Mouse (Mus musculus) gastrocnemius, postnatal 25 days (tissue): ENCODE results near the gene Gm9922. TPM values are rescaled to one million over a fixed set of nuclear protein-coding genes. Genes with fewer than 3 reads are reported as not detected.

ENCODE experiments used
- DNase-seq: peaks from one replicate; pipeline ENCODE4 v3.0.0; 2022
- long read RNA-seq, 2 experiments: library from polyadenylated mRNA; stranded (forward); transcript quantifications; one replicate each; pipeline ENCODE4 v2.0.0; 2021
- total RNA-seq, 2 experiments: library from RNA; stranded (reverse); gene quantifications; 1 replicate in 1 of 2; 2 replicates in 1 of 2; pipeline ENCODE4 v1.2.3; 2021

Gene Gm9922
- not detected for total RNA-seq
- long read RNA-seq, experiment 1, partial matches to known transcripts, result 0 of 1 reads
- long read RNA-seq, experiment 1, other reads (novel, unspliced or antisense), result 0 of 1 reads
- long read RNA-seq, experiment 2, result 0 reads

DNA sequence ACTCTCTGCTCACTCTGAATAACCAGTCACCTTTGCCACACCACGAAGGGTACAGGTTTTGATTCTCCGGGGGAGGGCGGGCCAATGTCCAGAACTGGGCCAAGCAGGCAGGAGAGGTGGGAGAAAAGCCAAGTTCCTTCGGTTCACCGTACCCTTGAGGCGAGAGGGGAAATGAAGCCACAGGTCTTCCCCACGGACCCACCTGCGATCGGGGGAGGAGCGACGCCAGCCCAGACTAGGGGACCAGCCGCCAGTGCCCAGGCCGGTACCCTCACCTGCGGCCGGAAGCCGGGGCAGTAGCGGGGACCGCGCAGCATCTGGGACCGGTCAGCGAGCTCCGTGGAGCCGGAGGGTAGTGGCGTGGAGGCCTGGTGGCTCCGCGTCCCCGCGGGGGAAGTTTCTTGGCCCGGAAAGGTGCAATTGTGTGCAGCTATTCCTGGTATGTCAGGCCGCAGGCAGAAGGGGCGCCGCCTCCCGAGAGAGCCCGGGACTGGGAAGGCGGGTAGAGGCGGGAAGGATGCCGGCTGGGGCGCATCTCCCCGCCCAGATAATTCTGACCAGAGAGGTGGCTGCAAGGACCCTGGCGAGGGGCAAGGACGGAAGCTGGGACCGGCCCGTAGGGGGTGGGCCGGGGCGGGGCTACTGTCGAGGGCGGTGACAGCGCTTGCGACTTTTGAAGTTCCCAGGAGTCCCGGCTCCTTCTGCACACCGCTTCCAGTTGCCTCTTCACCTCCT is at the start of gene Gm9922, which contains the start of gene Lmo7:
Gm9922 (minus strand) TSS at position 578 of the 735 bp plus-strand sequence.
Lmo7 (plus strand) TSS at position 721 of the 735 bp plus-strand sequence.
- peak; percentile 84 for DNase-seq

DNA sequence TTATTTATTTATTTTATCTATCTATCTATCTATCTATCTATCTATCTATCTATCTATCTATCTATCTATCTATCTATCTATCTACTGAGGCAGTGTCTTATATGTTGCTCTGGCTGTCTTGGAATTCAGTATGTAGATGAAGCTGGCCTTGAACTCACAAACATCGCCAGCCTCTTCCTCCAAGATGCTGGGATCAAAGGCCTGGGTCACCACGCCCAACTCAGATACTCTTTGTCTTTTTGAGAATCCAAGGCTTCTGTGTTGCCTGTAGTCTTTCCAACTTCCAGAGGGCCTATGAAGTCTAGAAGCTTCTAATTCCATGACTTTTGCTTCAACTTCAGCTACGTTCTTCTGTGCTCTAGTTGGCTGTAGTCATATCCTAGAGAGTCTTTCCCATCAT is 48.8 kb upstream of the Gm9922 start:
- DNase-seq, result no peak

DNA sequence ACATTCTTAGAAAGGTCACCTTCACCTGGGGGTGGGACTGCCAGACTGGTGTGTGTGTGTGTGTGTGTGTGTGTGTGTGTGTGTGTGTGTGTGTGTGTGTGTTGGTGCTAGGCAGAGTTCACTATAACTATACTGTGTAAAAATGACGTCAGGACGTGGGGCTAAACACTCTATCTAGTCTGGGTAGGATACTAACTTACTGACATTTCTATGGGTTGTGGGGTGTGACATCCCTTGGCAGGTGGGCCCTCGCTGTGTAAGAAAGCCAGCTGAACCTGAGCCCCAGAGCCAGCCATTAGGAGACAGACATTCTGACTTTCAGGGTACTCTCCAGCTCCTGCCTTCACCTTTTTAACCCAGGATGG is 47.5 kb upstream of the Gm9922 start:
- no peak for DNase-seq

DNA sequence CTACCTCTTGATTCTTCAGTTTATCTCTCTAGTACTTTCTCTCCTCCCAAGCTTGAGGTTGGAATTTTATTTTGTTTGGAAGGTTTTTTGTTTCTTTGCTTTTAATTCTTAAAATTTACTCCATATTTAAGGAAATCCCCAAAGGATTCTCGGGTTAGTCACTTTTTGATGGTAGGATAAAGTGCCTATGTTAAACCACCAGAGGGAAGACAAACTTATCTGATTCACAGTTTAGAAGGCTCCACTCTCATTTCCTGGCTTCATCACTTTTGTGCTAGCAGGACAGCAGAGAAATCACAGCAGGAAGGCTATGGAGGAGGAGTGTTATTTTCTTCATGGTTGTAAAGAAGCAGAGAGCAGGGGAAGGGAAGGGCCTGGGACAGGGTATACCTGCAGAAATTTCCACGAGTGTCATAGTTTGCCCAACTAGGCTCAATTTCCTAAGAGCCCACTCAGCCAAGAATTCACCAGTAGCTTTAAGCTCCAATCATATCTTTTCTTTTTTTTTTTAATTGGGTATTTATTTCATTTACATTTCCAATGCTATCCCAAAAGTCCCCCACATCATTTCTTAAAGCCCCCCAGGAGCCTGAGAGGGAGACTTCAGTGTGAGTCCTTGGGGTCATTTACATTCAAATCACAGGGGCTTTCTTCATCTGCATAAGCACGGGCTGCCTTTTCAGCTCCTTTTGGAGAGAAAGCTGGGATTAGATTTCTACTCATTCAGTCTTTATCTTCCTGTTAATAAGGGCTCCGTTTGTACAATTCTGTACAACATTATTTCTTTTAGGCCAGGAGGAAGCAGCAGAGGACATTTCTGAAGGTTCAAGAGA is 46.9 kb upstream of the Gm9922 start:
- no peak for DNase-seq

DNA sequence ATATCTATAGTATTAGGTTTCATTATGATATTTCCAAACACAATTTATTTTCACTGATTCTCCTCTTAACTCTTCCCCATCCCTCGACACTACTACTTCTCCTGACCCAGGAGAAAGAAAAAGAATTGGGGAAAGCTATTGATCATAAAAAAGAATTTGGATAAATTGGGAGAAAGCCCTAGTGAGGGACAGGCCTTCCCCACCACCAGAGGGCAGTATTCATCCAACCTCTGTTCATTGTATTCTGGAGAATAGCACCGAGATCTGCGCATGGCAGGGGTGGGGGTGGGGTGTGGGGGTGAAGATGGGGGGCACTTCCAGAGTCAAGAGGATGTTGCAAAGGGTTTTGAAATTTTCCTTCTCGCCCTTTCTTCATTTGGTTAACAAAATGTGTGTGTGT is 45.0 kb upstream of the Gm9922 start:
- no peak for DNase-seq

DNA sequence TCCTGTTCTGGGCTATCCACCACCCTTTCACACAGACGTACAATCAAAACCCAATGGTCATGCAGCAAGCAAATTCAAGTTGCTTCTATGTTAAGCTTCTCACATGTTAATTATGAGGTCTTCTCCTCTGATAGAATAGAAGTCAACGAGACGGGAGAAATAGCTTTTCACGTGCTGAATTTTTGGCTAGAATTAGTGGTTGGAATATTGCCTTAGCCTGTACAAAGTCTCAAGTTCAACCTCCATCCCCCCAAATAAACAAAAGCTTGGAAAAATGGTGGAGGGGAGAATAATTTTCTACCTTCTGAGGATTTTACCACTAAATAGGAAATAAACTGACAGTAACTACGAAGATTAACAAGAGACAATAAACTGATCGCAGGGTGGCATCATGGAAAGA is 42.1 kb upstream of the Gm9922 start:
- DNase-seq, result no peak

DNA sequence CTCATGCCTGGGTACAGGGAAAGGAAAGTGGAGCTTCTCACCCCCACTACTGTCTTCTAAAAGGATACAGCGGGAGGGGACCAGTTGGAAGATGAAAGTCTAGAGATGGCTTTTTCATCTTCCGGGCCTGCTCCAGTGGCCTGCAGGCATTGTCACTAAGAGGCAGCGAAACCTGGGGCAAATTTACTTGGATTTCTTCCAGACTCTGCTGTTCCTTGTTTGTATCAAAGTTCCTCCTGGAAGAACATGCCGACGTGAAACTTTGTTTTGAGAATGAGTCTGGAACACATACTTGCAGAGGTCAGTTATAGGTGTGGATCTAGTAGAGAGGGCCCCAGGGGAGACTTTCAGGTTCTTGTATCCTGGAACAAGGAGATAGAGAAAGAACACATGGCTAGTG is 41.7 kb upstream of the Gm9922 start:
- no peak for DNase-seq

DNA sequence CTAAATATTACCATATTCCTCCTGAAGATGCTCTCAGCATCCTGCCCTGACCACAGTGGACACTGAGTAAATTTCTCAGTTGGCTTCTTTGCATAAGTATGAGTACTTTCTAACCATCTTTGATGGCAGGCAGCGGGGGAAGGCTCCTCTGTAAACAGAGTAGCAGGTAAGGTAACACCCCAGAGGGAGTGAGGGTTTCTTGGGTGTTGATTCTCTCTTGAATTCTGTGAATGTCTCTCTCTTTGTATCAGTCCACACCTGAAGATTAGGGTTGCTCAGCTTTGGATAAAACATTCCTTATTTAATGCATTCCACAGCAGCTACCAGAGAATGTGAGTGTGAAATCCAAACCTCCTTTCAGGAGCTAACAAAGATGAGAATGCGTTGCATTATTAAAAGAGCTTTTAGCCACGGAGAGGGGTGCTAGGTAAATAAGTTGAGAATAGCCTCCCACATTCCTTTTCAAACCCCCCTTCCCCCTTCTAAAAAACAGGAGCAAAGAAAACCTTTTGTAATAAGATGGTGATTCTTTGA is 34.2 kb upstream of the Gm9922 start:
- no peak for DNase-seq

DNA sequence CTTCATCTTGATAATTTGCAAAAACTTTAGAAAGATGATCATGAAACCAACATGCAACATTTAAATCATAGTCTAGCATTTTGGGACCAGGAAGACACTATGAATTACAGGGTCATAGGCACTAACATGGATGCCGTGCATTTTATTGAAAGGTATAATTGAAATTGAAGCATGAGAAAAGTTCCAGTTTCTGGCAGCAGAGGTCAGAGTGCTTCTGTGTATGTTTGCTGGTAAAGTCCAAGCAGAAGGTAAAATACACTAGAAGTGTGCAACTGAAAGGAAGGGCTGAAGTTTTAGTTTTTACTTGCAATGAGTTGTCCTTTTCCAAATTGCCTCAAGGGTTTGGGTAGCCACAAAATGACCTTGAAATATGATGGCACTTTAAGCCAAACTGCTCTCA is 32.7 kb upstream of the Gm9922 start:
- DNase-seq, result no peak

DNA sequence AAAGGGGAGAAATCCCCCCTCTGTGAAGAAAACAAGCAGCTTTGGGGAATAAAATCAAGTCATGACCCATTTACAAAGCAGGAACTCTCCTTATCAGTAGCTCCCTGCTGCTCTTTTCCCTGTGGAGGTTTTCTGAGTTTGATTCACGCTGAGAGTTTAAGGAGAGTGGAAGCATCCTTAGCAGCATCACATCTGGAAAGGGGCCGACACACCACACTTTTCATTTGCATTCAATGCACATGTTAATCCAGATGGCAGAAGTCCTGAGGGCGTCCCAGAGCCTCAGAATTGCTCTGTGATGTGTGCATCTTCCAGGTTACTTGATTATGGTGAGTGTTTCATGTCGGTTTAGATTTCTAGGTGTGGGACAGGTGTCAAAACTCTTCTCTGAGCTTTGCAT is 25.8 kb upstream of the Gm9922 start:
- DNase-seq, result no peak

DNA sequence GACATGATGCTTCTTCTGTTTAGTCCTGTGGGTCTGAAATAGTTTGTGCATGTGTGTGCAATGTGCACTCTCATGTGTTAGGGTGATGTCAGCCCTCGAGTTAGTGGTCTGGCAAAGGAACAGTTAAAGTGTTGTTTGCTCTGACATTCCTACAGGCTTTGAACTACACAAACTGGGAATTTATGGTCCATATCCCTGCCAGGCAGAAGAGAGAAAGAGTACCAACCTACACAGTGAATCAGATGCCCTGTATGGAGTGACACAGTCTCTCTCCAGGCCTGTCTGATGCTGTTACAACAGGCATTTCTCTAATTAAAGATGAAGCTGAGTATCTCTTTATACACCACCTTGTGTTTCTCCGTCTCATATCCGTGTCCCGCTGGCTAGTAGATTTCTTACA is 21.3 kb upstream of the Gm9922 start:
- DNase-seq, result no peak

DNA sequence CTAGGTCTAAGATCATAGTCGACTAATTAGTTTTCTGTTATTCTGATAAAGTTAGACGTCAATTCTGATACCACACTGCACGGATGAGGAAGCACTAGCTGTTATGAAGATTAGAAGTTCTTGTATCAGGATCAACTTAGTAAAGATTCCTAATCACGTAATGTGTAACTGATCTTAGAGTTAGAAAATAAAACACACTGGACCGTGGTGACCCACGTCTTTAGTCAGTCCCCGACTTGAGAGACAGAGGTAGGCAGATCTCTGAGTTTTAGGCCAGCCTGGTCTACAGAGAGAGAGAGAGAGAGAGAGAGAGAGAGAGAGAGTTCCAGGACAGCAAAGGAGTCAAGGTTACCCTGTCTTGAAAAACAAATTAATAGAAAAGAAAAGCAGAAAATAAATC is 18.8 kb upstream of the Gm9922 start:
- DNase-seq, result no peak

DNA sequence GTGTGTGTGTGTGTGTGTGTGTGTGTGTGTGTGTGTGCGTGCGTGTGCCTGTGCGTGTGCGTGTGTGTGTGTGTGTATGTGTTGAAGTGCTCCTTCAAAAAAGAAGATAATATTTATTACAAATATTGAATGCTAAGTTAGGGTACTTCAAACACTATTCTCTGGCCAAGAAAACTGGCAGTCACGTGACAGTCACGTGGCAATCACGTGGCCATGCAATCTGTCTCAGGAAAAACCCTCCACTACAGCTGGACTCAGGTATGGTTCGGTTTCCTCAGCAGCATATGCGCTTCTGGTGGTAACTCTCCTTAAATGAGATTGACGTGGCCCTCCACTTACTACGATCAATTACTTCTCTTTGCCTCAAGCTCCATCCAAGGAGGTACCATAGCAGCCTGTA is 18.2 kb upstream of the Gm9922 start:
- no peak for DNase-seq

DNA sequence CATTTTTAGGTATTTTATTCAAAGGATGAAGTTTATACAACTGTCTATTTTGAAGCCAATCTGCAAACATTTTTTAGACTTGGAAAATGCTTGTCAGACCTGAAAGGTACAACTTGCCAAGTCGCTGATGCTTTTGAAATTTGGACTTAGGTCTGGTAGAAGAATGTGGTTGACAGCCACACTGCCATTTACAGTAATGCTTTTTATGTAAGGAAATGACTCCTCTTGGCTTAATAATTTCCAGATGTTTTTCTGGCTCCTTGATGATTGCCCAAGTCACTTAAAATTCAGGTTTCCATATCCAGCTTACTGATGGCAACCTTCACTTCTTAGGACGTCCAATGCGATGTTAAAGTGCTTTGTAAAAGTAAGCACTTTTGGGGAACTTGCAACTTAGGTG is 17.0 kb upstream of the Gm9922 start:
- no peak for DNase-seq

DNA sequence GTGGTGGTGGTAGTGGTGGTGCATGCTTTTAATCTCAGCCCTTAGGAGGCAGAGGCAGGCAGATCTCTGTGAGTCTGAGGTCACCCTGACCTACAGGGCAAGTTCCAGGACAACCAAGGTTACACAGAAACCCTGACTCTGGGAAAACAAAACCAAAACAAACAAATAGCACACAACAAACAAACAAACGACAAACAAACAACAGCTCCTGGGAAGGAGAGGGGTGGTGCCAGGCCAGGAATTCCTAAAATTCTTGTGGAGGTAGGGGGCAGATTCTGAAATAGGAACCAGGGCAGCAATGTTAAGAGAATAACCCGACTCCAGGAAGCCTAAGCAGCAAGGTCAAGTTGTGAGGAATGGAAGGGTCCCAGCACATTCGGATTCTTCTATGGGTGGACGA is 7.9 kb upstream of the Gm9922 start:
- DNase-seq, result no peak

DNA sequence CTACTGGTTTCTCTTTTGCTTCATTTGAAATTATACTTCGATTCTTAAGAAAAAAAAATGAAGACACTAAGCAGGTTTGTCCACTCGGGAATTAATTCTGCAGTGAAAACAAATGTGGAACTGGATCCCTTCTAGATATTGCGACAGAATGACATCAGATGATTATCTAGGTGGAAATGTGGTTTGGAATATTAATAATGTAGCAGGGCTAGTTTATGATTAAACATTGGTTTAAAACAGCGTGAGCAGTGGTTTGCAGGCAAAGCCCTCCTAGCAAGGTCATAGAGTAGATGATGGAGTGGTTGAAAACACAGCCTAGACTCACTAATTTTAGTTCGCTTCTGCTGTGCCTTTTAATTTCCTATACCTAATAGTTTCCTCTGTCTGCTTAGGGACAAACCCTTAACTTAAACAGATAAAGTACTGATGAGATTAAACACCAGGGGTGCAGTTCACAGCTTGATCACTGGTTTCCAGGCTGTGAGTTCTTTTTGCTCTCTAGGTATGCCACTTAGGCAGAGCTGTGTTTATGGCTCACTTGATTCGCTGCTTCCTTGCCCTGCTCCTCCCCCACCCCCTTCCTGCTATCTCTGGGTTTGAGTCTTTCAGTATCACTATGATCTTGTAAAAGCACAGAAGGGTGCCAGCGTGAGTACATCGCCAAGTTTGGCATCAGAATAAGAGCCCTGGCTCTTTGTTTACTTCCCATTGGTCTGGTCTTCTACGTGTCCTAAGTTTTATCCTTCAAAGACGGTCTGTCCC is 4.1 kb upstream of the Gm9922 start:
- no peak for DNase-seq

DNA sequence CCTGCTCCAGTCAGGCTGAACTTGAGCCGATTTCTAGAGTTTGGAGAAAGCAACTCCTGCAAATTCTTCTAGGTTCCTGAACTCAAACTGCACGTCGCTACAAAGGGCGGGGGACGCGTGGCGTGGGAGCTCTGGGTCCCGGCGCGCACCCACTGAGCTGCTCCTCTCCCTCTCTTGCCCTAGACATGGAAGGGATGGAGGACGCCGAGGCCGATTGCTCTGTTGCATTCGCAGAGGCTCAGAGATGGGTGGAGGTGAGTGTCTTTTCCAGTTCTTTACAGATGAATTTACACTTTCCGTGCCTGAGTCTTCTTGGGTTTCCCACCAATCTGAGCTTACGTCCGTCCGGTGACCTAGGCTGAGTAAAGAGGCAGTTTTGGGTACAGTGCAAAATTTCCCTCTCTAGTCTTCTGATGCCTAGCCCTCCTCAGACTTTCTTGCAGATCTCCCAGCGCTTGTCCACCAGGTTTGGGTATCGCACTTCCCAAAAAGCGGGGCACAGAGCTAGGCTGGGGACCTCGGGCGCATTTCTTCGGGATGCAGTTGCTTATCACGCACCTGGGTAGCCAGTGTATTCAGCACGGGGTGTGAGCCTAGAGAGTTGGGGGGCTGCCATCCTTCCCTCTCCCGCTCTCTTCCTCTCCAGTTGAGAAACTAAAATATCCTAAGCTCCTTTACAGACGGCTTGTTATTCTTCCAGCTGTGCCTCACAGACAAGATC is 518 bp upstream of the Gm9922 start:
- no peak for DNase-seq

DNA sequence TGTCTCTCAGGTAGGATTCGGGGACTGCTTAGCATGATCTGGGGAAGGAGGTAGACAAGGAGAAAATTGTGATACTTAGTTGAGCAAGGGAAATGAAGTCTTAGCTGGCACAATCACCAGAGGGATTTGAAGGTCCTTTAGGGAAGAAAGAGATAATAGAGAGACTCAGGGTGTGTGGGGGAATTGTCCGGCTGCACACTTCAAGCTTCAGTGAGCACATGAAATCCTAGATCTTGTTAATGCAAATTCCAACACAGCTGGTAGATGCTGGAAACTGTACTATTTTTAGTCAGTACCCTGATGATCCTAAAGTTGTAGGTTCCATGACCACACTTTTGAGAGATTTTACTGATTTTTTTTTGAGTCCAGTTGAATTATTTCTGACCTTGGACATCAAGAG is 15.2 kb downstream of the Gm9922 start:
- no peak for DNase-seq

DNA sequence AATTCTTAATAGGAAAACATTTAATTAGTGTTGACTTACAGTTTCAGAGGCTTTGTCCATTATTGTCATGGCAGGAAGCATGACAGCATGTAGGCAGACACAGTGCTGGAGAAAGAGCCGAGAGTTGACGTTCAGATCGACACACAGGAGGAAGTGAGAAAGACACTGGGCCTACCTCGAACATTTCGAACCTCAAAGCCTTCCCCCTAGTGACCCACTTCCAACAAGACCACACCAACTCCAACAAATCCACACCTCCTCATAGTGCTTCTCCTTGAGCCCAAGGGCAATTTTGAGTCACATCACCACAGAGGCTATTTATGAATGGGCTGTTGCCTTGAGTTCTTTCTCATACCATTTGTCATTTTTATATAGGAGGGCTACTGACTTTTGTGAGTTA is 22.5 kb downstream of the Gm9922 start:
- no peak for DNase-seq

DNA sequence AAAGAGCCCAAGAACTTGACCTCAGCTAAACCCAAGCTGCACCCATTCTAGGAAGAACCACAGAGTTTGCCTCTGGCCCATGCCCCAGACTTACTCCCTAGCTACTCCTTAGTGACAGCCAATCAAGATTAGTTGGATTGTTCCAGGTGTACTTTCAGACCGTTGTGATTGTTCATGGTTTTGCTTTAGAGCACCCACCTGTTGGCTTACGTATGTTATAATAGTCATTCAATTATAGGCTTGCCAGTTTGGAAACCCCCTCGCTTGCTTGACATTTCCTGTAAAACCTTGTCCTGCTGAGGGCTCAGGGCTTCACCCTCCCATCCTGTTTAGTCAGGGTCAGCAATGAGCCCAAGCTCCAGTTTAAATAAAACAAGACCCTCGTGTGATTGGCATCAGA is 25.1 kb downstream of the Gm9922 start:
- DNase-seq, result no peak

DNA sequence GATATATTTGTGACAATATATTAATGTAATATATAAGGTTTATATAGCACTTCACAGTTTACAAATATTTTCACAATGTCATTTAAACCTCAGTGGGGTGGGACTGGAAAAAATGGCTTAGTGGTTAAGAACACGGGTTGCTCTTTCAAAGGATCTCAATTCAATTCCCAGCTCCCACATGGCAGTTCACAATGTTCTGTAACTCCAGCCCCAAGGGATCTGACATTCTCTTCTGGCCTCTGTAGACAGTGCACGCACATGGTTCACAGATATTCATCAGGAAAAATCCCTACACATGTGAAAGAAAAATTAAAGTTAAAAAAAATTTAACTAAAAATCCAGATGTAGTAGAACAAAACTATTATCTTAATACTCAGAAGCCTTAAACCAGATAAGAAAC is 41.2 kb downstream of the Gm9922 start:
- DNase-seq, result peak; percentile 16

DNA sequence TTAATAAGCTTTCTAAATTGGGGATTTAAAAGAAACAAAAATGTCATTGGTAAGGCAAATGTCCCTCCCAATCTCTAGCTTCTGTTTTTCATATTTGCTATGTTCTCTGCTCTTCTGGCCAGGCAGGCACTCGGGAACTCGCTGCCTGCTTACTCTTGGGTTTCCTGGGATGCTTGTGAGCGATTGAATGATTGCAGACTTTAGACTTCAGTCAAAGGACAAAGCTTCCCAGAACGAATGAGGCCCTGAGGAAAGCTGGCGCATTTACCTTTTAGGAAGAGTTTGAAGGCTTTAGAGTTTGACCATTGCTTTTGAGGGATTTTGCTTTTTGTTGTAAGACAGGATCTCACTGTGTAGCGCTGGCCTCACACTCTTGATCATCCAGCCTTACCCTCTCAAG is 41.9 kb downstream of the Gm9922 start:
- DNase-seq, result no peak
